Mouse (Mus musculus) gastrocnemius, postnatal 14 days (tissue): ENCODE data around the gene Gm42517. TPM values are rescaled to one million over a fixed set of nuclear protein-coding genes. Genes with fewer than 3 reads are reported as not detected.

ENCODE experiments used
- DNase-seq: peaks from one replicate; pipeline ENCODE4 v3.0.0; 2021; ENCODE audit warnings: mixed read lengths
- intact Hi-C: fragments of 180-260 bp; cut with DNase I; formaldehyde crosslinking; loops from one replicate; pipeline ENCODE4 v1.15.1; 2025; ENCODE audit warnings: low total_unique reads
- long read RNA-seq, 2 experiments: library from polyadenylated mRNA; stranded (forward); transcript quantifications; one replicate each; pipeline ENCODE4 v2.0.0; 2021
- total RNA-seq, 2 experiments: library from RNA; stranded (reverse); gene quantifications; 2 replicates each; pipeline ENCODE4 v1.2.3; 2021

Gm42517 gene
- total RNA-seq = under 1 TPM in 1 of 2 experiments, not detected in 1; 0.27 TPM
- long read RNA-seq, experiment 1 = 0 reads
- long read RNA-seq, experiment 2 = 0 reads

DNA sequence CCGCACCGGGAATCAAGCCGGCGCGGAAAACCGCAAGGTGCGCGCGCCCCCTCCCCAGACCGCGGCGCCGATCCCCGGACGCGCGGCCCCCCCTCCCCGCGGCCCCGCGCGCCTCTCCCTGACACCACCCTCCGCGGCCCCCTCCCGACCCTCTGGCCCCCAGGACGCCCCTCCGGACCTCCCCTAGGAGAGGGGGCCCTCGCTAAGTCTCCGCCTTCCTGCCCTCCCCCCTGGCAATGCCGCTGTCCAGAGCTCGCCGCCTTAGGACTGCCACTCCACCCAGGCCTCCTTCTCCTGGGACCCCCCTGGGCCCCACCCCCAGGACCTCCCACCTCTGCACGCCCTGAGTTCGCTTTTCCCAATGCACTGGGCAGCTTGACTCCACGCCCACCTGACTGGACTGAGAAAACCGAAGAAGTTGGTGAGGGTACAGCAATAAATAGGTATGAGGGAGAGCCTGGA, at the start of gene Gm42517:
Gm42517 (minus strand) TSS at position 52 of the 462 bp plus-strand sequence.
- intact Hi-C loops = loop anchor here (10.0 kb wide), 1 partner anchor 277 kb away; no protein-coding TSS in a partner anchor
- DNase-seq = peak; percentile 8

DNA sequence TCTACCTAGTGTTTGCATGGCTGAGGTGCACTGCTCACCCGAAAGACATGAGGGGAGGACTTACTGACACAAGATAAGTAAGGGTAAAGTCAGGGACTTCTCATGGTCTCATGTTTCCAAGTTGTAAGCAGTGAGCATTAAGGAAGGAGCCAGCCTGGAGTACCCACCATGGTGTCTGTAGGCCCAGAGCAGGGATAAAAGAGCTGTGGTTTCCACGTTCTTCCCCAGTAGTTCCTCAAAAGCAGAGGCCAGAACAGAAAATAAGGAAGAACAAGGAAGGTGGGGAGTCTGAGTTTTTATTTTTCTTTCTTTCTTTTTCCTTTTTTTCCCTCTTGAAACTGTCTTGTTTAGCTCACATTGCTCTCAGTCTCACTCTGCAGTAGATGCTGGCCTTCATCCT, 47.0 kb upstream of the Gm42517 start:
- intact Hi-C loops = no loop called here
- DNase-seq = no peak

DNA sequence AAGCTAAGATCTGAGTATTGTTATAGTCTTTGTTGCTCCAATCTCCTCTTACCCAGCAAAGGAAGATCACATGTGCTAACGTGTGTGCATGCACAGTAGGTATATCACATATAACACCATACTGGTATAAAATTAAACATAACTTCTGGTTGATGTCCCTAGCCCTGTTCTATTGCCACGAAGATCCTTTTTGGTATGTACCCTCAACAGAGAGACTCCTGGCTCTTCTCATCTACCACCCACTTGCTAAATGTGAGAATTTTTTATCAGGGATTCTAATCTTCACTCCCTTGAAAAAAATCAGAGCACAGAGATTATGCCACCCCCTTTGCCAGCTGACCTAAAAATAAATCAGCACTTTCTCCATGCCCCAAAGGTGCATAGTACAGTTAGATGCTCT, 39.3 kb upstream of the Gm42517 start:
- no peak for DNase-seq
- intact Hi-C loops = no loop called here

DNA sequence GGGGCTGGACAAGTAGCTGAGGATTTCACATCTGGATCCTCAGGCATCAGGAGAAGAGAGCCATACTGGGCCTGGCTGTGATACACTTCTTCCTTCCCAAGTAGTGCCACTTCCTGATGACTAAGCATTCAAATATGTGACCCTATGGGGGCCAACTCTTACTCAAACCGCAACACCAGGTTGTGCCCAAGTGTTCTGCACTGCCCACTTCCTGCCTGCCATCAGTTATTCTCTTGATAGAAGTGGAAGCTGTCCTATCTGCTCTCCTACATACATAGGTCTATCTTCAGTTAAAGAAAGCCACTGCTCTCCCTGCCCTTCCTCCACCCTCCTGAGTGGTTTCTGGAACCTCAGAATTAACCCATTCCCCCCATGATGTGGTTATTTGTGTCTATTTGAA, 37.7 kb upstream of the Gm42517 start:
- intact Hi-C loops = no loop called here
- DNase-seq = no peak

- intact Hi-C loops = no loop called here
- DNase-seq = no peak
Observed at GRCm38 (mm10) chr5:108403453-108403852, 35.7 kb upstream of the Gm42517 start.

GRCm38 (mm10) chr5:108389744-108390143, 22.0 kb upstream of the Gm42517 start:
- no peak for DNase-seq
- intact Hi-C loops = no loop called here

GRCm38 (mm10) chr5:108388201-108388600, 20.5 kb upstream of the Gm42517 start, which contains the start of gene Pde6b:
Pde6b (plus strand) TSS chr5:108388391.
- intact Hi-C loops = no loop called here
- DNase-seq = no peak

DNA sequence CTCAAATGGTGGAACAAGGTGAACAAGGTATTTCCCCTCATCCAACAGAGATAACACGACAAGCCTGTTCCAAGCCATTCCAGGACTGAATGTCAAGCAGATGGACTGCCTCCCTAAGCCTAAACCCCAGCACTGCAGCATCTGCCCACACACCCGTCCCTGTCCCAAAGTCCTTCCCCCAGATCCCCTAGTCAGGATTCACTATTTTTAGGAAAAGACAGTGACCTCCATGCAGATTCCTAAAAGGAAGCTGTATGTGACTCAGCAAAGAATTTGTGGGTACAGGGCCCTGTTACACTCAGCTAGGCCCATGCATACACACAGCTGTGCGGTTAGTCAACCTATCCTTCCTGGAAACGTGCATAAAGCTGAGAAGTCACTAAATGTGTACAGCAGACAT, 18.7 kb upstream of the Gm42517 start:
- no peak for DNase-seq
- intact Hi-C loops = no loop called here

DNA sequence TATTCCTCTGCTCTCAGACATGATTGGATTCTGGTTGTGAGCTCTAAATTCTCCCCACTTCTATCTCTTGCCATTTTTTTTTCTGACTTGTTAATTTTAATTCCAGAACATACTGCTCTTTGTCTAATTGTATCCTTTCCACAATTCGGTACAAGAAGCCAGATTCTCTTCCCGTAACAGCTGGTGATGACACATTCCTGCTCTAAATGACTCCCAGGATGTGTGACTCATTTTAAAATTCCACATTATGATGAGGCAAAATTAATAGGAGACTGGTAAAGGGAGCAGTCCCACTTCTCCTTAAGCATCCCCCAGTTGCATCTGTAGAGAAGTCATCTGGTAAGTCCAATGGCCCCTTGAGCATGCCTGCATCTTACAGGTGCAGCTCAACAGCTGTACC, 17.9 kb upstream of the Gm42517 start:
- intact Hi-C loops = no loop called here
- no peak for DNase-seq

- no peak for DNase-seq
- intact Hi-C loops = no loop called here
Observed at GRCm38 (mm10) chr5:108378346-108378745, 10.6 kb upstream of the Gm42517 start.

DNA sequence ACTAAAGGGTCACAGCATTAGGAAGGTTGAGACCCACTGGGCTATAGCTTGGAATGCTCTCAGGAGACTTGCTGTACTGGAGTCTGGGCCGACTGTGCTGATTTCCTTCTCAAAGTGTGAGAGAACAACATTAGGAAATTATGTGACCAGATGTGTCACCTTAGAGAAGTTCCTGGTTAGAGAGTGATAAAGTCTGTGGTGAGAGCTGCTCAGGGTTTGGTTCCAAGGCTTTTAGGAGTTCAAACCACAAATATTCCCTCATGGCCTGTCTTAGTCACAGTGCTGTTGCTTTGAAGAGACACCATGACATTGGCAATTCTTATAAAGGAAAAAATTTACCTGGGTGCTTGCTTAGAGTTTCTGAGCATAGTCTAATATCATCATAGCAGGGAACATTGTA, 8.3 kb upstream of the Gm42517 start:
- intact Hi-C loops = no loop called here

DNA sequence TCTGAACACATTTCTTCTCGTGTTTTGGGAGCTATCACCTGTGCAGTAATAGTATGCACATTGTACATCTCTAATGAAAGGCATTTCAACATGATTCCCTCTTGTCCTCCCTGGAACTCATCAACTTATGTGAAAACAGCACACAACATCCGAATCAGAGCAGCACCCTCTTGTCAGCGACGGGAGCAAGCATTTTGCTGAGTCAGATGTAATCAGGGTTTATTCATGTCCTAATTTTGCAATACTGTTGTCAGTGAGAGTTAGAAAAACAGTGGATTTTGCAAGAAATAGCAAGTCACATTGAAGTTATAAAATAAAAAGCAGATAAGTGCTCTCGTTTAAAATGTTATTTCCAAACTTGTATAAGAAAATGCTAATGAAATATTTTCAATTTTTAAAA, 6.4 kb upstream of the Gm42517 start:
- no peak for DNase-seq
- intact Hi-C loops = no loop called here

More for the DNA sequence above, 8.3 kb upstream of the Gm42517 start:
- no peak for DNase-seq

DNA sequence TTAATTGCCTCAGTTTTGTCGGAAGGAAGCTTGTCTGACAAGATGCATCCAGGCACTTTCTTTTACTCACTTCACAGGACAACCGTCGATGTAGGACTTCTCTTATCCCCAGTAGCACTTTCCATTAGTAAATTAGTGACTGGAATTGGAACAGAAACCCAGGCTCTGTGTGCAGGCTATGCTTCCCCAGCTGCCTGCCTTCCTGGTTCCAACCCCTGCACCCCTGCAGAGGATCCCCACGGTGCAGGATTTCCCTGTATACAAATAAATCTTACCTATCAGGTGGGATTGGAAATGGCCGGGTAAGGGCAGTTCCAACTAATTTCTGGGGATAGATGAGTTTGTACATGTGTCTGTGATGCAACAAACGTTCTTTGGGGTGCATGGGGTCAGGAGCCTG, 2.2 kb upstream of the Gm42517 start:
- intact Hi-C loops = loop anchor here (10.0 kb wide), 1 partner anchor 275 kb away; no protein-coding TSS in a partner anchor
- no peak for DNase-seq

GRCm38 (mm10) chr5:108368851-108369621, 1.3 kb upstream of the Gm42517 start:
- intact Hi-C loops = loop anchor here (10.0 kb wide), 1 partner anchor 276 kb away; no protein-coding TSS in a partner anchor
- peak; percentile 12 for DNase-seq

DNA sequence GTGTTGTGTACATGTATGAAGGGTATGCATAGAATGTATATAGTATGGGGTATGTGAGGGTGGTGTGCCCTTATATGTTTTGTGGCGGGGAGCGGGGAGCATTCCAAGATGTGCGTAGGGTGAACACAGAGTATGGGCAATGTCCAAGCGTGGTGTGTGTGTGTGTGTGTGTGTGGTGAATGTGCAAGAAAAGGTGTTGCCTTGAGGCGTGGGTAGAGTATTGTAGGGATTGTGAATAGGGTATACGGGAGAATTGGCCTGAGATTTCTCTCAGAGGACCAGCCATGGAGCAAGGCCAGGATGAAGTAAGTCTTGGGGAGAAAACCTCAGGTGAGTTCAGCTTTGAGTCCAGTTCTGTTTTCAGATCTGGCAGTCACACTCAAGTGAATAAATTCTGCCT, 724 bp upstream of the Gm42517 start:
- intact Hi-C loops = loop anchor here (10.0 kb wide), 1 partner anchor 276 kb away; no protein-coding TSS in a partner anchor
- DNase-seq = no peak

DNA sequence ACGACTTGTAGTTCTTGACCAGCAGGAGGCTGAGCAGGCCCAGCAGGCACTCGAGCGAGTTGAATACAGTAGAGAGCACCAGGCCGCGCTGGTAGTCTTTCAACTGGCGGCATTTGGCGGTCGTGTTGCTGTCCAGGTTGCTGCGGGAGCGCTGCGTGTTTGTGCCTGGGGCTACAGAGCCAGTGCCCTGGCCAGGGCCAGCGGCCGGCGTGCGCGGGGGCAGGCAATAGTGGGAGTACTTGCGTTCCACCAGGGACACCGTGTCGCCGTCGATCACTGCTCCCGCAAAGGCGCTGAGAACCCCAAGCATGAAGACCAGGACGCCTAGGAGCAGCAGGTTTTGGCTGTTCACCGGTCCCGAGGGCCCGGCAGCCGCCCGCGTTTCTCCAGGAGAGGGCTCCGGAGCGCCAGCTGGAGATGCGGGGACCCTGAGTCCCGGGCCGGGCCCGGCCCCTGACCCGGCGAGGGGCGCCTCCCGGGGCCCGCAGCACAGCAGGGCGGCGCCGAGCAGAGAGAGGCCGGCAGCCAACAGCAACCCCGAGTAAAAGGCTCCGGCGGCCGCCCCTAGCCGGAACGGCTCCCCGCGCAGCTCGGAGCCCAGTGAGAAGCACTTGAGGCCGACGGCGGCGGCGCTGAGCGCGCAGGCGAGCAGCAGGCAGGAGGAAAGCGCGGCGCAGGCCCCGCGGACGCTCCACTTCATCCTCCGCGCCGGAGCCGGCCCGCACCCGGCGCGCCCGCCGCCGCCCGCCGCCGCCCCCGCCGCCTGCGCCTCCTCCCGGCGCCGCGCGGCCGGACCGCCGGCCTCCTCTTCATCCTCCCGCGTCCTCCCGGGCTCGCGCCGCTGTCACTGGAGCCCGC, 509 bp downstream of the Gm42517 start:
- DNase-seq = peak; percentile 33
- intact Hi-C loops = loop anchor here (10.0 kb wide), 1 partner anchor 278 kb away; no protein-coding TSS in a partner anchor

GRCm38 (mm10) chr5:108366328-108366983, 1.3 kb downstream of the Gm42517 start:
- DNase-seq = no peak
- intact Hi-C loops = loop anchor here (10.0 kb wide), 1 partner anchor 278 kb away; no protein-coding TSS in a partner anchor

GRCm38 (mm10) chr5:108362330-108362729, 5.4 kb downstream of the Gm42517 start:
- DNase-seq = no peak
- intact Hi-C loops = loop anchor here (10.0 kb wide), 1 partner anchor 282 kb away; no protein-coding TSS in a partner anchor

DNA sequence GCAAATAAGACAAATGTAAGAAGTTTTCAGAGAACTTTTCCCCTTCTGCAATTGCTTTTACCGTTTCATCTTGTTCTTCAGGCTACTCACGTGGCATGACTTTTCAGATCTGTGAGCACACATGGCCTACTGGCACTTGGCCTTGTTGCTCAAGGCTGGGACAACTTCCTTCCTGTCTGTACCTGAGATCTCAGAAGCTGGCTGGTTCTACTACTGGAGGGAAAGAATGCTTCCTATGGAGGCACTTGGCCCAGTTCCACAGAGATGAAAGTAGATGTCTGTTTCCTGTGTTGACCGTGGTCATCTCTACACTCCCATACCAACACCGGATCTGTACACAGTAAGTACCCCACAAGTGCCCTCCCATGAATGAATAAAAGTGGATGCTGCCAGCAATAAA, 7.5 kb downstream of the Gm42517 start:
- no peak for DNase-seq
- intact Hi-C loops = loop anchor here (10.0 kb wide), 1 partner anchor 285 kb away; no protein-coding TSS in a partner anchor
